Mouse (Mus musculus): Measurements from ENCODE around the gene Ppm1b.

GRCm38 (mm10) chr17:84933968-84934367, 22.6 kb upstream of the Ppm1b start:
- TF ChIP-seq CTCF (IDR thresholded peaks at IDR 0.05; ENCODE audit: control insufficient read depth, insufficient read depth, low read length) (no peak), POLR2A (IDR thresholded peaks at IDR 0.05; ENCODE audit: borderline replicate concordance, control insufficient read depth, low read depth, low read length) (no peak)
